Comparison of ENCODE assay signal across 12 mouse cellular contexts in genomic region chr17:72935921-72936320, GRCm38 (mm10). TPM values are rescaled to one million over a fixed set of nuclear protein-coding genes. Genes with fewer than 3 reads are reported as not detected.
DNase-seq lines count a peak whose midpoint lies in the region; ATAC-seq and TF ChIP-seq lines count a peak whose summit lies in the region.
"Had no signal": no experiment of that assay in that cellular context is flagged by ENCODE, and none has a peak within 500 bp of the region (broad histone marks: within the 10 kb centered on the region; RNA-seq: fewer than 3 reads in every experiment).

No protein-coding gene starts in this region.

- H3K79me2 ChIP-seq in heart, adult 2 months (replicated peaks; ENCODE audit: control insufficient read depth, insufficient read depth, low read length), result peaks cover 3% of the 10 kb centered on the region; the same call in 1 of the 2 replicates

- peaks cover 63% of the 10 kb centered on the region for H3K36me3 ChIP-seq in heart, adult 2 months (ENCODE audit: control insufficient read depth, insufficient read depth, low read length)
- peaks cover 23% of the 10 kb centered on the region for H3K36me3 ChIP-seq in midbrain, embryonic 15.5 days (replicated peaks)
- peaks cover 63% of the 10 kb centered on the region for H3K36me3 ChIP-seq in midbrain, embryonic 13.5 days
- H3K36me3 ChIP-seq in intestine, embryonic 15.5 days, result peaks cover 19% of the 10 kb centered on the region
- H3K36me3 ChIP-seq in neural tube, embryonic 15.5 days, result peaks cover 27% of the 10 kb centered on the region

- H3K4me1 ChIP-seq in heart, adult 2 months (ENCODE audit: control insufficient read depth, insufficient read depth, low read length), result peaks cover 25% of the 10 kb centered on the region
- 0 out of 2 replicates have a peak, but pooled peaks cover 15% of the 10 kb centered on the region for H3K4me1 ChIP-seq in midbrain, embryonic 15.5 days
- peaks cover 31% of the 10 kb centered on the region for H3K4me1 ChIP-seq in midbrain, embryonic 13.5 days (replicated peaks)
- H3K4me1 ChIP-seq in intestine, embryonic 15.5 days (replicated peaks), result peaks cover 40% of the 10 kb centered on the region
- peaks cover 20% of the 10 kb centered on the region for H3K4me1 ChIP-seq in neural tube, embryonic 15.5 days

- intact Hi-C loops in heart, adult 2 months (cut with DNase I), result loop anchor here (2.0 kb wide), 1 partner anchor 13 kb away; no protein-coding TSS in a partner anchor
- intact Hi-C loops in heart, postnatal 14 days (cut with DNase I), result loop anchor here (5.0 kb wide), 1 partner anchor 36 kb away; no protein-coding TSS in a partner anchor

- H3K9ac ChIP-seq in heart, adult 2 months (ENCODE audit: low read depth, low read length), result no peak overlapping the region
- H3K9ac ChIP-seq in midbrain, embryonic 15.5 days, result no peak overlapping the region
- H3K9ac ChIP-seq in midbrain, embryonic 13.5 days (replicated peaks), result no peak overlapping the region
- H3K9ac ChIP-seq in intestine, embryonic 15.5 days, result no peak overlapping the region
- H3K9ac ChIP-seq in neural tube, embryonic 15.5 days (replicated peaks), result no peak overlapping the region
- H3K9ac ChIP-seq: forebrain, embryonic 12.5 days had no signal

- ATAC-seq in midbrain, embryonic 15.5 days (replicated peaks), result no peak
- ATAC-seq in midbrain, embryonic 13.5 days, result no peak
- peak; percentile 32 for ATAC-seq in intestine, embryonic 15.5 days
- ATAC-seq in neural tube, embryonic 15.5 days (ENCODE audit: low FRiP score), result no peak
- ATAC-seq: hindbrain, embryonic 16.5 days had no signal

- DNase-seq in heart, adult 2 months, result peak in 1 of 2 experiments; percentile 25
- DNase-seq in heart, postnatal 14 days, result no peak
- no peak for DNase-seq in right cerebral cortex, postnatal 10 days (ENCODE audit: low spot score in 2 of 2)
- DNase-seq in cerebellum, adult 8-10 months, result no peak
- DNase-seq: cerebellum, postnatal 10 days; right cerebral cortex, postnatal 4 days had no signal

- H3K27me3 ChIP-seq in heart, adult 2 months (ENCODE audit: control insufficient read depth, insufficient read depth, low read length), result no peaks in the 10 kb centered on the region
- H3K27me3 ChIP-seq in midbrain, embryonic 15.5 days (replicated peaks), result no peaks in the 10 kb centered on the region
- H3K27me3 ChIP-seq in midbrain, embryonic 13.5 days, result no peaks in the 10 kb centered on the region
- no peaks in the 10 kb centered on the region for H3K27me3 ChIP-seq in intestine, embryonic 15.5 days (replicated peaks)
- H3K27me3 ChIP-seq in neural tube, embryonic 15.5 days (replicated peaks), result no peaks in the 10 kb centered on the region
- H3K27me3 ChIP-seq: forebrain, embryonic 12.5 days had no signal

- no peaks in the 10 kb centered on the region for H3K9me3 ChIP-seq in midbrain, embryonic 15.5 days
- peaks cover 18% of the 10 kb centered on the region; the same call in 1 of the 2 replicates for H3K9me3 ChIP-seq in midbrain, embryonic 13.5 days
- no peaks in the 10 kb centered on the region for H3K9me3 ChIP-seq in intestine, embryonic 15.5 days
- no peaks in the 10 kb centered on the region for H3K9me3 ChIP-seq in neural tube, embryonic 15.5 days (replicated peaks)

- peak overlapping the region; percentile 54 for H3K27ac ChIP-seq in heart, adult 2 months
- 0 out of 2 replicates have a peak overlapping the region, but pooled peaks have one; percentile 6 for H3K27ac ChIP-seq in midbrain, embryonic 15.5 days
- no peak overlapping the region for H3K27ac ChIP-seq in midbrain, embryonic 13.5 days
- peak overlapping the region; percentile 14; the same call in 1 of the 2 replicates for H3K27ac ChIP-seq in intestine, embryonic 15.5 days
- H3K27ac ChIP-seq in neural tube, embryonic 15.5 days (replicated peaks), result 0 out of 2 replicates have a peak overlapping the region, but pooled peaks have one; percentile 18
- H3K27ac ChIP-seq: forebrain, embryonic 12.5 days had no signal

- TF ChIP-seq POLR2A in heart, adult 2 months (IDR thresholded peaks at IDR 0.05; ENCODE audit: insufficient read depth, low read depth, low read length), result no peak

- 13% methylated on average over 7 of the region's 7 CpGs for WGBS in heart, adult 2 months
- 67% methylated on average over 7 of the region's 7 CpGs for WGBS in midbrain, embryonic 15.5 days
- WGBS in midbrain, embryonic 13.5 days, result 72% methylated on average over 7 of the region's 7 CpGs
- 40% methylated on average over 7 of the region's 7 CpGs for WGBS in intestine, embryonic 15.5 days
- WGBS in neural tube, embryonic 15.5 days, result 78% methylated on average over 7 of the region's 7 CpGs

- TF ChIP-seq CTCF in heart, adult 2 months (IDR thresholded peaks at IDR 0.05), result no peak

- no peak overlapping the region for H3K4me2 ChIP-seq in midbrain, embryonic 15.5 days
- H3K4me2 ChIP-seq in midbrain, embryonic 13.5 days (replicated peaks), result no peak overlapping the region
- peak overlapping the region; percentile 22 for H3K4me2 ChIP-seq in intestine, embryonic 15.5 days (replicated peaks)
- no peak overlapping the region for H3K4me2 ChIP-seq in neural tube, embryonic 15.5 days
- H3K4me2 ChIP-seq: forebrain, embryonic 12.5 days had no signal

- H3K4me3 ChIP-seq in heart, adult 2 months, result no peak overlapping the region
- H3K4me3 ChIP-seq in midbrain, embryonic 15.5 days, result no peak overlapping the region
- H3K4me3 ChIP-seq in midbrain, embryonic 13.5 days (replicated peaks), result no peak overlapping the region
- H3K4me3 ChIP-seq in intestine, embryonic 15.5 days (replicated peaks), result no peak overlapping the region
- H3K4me3 ChIP-seq in neural tube, embryonic 15.5 days (replicated peaks), result no peak overlapping the region
- H3K4me3 ChIP-seq: forebrain, embryonic 12.5 days had no signal

- TF ChIP-seq EP300 in heart, adult 2 months (IDR thresholded peaks at IDR 0.05; ENCODE audit: insufficient read depth, low read depth, low read length), result no peak

RNA-seq across cellular contexts. Expression of gene Lbh, which starts 17.8 kb away (rescaled TPM):
- total RNA-seq in heart, adult 2 months (2021), result 100 to 1,000 TPM; 354 to 451 TPM
- 522 and 708 TPM in 2 replicates for polyA plus RNA-seq in heart, adult 2 months (2012; rRNA removed)
- total RNA-seq in heart, postnatal 14 days (2021), result 100 to 1,000 TPM; 318 to 323 TPM
- 5.7 and 5.9 TPM in 2 replicates for polyA plus RNA-seq in midbrain, embryonic 15.5 days (2015; fragmentation: Nextera tagmentation; extraction: Ambion mirVana)
- 6.3 and 7.0 TPM in 2 replicates for polyA plus RNA-seq in midbrain, embryonic 13.5 days (2015; fragmentation: Nextera tagmentation; extraction: Ambion mirVana)
- 5.2 and 6.1 TPM in 2 replicates for polyA plus RNA-seq in intestine, embryonic 15.5 days (2015; fragmentation: Nextera tagmentation; extraction: Ambion mirVana)
- 4.9 and 5.5 TPM in 2 replicates for polyA plus RNA-seq in neural tube, embryonic 15.5 days (2015; fragmentation: Nextera tagmentation; extraction: Ambion mirVana)

Comparison
In these comparisons a context has a peak if more than half of its experiments do, and no peak if none do; other contexts are left out.
1. RNA of gene Lbh, which starts 17.8 kb away (polyA plus RNA-seq): 522 to 708 TPM in heart, adult 2 months; 6.3 to 7.0 TPM in midbrain, embryonic 13.5 days, 5.7 to 5.9 TPM in midbrain, embryonic 15.5 days, 5.2 to 6.1 TPM in intestine, embryonic 15.5 days and 4.9 to 5.5 TPM in neural tube, embryonic 15.5 days; every median in the first group is over 10 times any median in the second.